Mouse (Mus musculus): ENCODE measurements around the gene Cd93. TPM values are rescaled to one million over a fixed set of nuclear protein-coding genes. Genes with fewer than 3 reads are reported as not detected.

Gene Cd93
- 10 to 100 TPM; 30.6 to 48.2 (median 40.0) TPM for total RNA-seq (2022)

- DNase-seq (ENCODE audit: low spot score) = peak; percentile 87
These were observed at the start of gene Cd93 for GRCm38 (mm10) chr2:148443249-148443958. TSS of gene Cd93 (minus strand) at chr2:148443563.

DNA sequence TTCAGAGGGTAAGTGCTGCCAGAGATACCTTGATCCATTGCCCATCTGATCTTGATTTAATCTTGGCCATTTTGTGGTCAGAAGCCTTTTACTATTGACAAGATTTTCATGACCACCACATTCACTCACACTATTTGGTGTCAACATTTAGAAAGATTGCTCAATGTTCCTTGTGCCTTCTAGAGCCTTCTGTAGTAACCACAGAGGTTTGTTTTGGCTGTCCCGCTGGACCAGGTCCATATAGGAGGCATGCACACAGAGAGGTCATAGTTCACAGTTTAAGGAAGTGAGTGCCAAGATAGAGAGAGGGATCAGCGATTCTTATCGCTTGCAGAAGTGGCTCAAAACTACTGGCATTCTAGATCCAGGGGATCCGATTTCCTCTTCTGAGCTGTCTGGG, 48.7 kb upstream of the Cd93 start:
- peak; percentile 51 for DNase-seq (ENCODE audit: low spot score)

- DNase-seq (ENCODE audit: low spot score) = no peak
These were observed 46.8 kb upstream of the Cd93 start for GRCm38 (mm10) chr2:148490150-148490549.

DNA sequence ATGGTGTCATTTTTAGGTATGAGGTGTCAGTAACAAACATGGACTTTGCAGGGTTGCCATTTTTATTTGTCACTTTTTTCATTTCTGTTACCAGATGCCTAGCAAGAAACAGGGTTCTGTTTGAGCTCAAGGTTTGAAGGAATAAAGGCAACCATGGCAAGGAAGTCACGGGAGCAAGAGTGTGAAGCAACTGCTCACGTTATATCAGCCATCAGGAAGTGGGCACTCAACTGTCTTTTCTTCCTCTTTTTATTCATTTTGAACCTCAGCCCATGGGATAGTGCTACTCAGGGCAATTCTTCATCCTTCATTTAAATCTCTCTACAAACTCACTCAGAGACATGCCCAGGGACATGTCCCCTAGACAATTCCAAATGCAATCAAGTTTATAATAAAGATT, 45.5 kb upstream of the Cd93 start:
- no peak for DNase-seq (ENCODE audit: low spot score)

DNA sequence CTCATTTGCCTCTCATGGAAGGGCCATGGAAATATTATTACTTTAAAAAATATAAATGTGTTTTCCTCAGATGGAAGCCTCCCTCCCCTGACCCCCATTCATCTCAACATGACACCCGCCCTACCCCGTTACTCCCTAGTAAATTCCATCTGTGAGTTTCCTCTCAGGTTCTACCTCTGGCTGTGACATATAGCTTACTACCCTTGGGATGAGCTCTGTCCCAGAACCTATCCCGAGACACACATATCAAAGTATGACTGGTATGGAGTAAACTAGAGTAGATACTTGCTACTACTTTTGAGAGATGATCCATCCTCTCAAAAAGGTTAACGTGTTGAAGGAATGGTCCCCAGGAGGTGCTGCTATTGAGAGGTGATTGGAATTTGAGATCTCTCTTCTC, 42.2 kb upstream of the Cd93 start:
- DNase-seq (ENCODE audit: low spot score) = no peak

- no peak for DNase-seq (ENCODE audit: low spot score)
These were observed 37.0 kb upstream of the Cd93 start for GRCm38 (mm10) chr2:148480376-148480775.

DNA sequence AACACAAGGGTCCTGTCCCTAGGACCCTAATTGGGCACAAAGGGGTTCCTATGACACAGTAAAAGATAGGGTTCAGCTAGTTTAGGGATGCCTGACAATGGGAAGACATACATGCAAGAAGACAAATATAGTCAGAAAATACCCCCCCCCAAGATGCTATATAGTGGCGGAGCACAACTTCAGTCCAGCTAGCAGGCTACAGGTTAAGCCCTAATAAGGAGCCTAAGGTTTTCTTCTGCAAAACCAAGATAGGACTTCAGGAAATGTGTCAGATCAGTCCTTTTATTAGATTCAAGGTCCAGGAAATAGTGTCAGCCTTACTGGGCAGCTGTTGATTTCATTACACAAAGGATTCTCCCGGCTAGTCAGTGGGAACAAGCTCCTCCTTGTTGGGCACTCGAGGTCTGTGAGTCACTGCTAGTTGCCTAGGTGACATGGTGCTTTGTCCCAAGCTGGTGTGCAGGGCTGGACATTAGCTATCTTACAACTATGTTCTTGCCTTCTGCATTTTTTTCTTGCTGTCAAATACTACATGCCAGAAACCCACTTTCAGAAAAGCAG, 34.9 kb upstream of the Cd93 start:
- DNase-seq (ENCODE audit: low spot score) = peak; percentile 89

DNA sequence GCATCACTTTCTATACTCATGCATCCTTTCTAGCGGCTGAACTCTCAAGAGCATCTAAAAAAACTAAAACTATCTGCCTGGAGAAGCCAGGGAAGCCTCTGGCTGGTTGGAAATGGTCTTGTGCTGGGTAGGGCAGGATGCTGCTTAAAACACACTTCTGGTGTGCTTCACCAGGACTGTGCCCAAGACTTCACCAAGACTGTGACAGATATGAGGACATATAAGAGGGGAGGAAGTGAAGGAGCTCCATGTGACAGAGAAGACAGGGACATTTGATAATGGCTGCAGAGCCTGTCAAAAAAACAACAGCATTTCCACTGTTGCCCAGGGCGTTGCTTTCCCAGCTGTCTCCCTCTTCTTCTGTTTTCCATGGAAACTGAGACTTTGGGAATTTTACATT, 34.0 kb upstream of the Cd93 start:
- DNase-seq (ENCODE audit: low spot score) = no peak

DNA sequence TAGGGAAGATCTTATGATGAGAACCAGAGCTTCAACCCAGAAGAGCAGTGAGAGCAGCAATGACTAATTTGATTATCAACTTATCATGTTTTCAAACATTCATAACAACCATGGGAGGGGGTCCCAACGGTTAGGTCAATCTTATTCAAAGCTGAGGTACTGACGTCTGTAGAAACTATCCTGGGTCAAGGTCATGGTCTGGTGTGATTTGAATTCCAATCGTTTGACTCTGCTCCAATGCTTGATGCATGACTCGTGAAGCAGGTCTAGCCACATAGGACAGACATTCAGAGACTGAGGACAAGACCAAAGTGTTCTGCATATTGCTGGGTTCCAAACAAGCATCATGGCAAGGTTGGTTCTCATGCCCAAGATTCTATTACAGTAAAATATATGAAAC, 33.2 kb upstream of the Cd93 start:
- DNase-seq (ENCODE audit: low spot score) = no peak

GRCm38 (mm10) chr2:148475879-148476495, 32.6 kb upstream of the Cd93 start:
- DNase-seq (ENCODE audit: low spot score) = no peak

GRCm38 (mm10) chr2:148469341-148470238, 26.2 kb upstream of the Cd93 start:
- no peak for DNase-seq (ENCODE audit: low spot score)

DNA sequence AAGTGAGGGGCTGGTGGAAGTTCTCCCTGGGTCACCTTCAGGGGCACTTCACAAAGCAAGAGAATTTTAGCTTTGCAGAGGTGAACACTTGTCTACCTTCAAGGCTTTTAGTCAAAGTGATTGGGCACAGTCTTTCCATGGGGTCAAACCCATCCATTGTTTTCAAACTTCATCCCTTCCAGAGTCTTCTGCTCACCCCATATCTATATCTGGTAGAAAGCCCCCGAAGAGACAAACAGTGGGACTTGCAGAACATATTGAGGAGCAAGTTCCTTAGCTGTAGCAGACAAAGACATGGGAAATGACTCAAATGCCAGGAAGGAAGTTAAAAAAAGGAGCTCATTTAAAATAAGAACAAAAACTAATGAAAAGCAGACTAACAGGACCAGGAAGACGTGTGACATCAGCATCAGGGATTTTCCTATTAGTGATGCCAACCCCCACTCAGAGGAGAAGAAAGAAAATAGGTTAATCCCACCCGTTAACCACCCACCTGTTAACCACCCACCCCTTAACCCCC, 24.6 kb upstream of the Cd93 start:
- DNase-seq (ENCODE audit: low spot score) = peak; percentile 73

DNA sequence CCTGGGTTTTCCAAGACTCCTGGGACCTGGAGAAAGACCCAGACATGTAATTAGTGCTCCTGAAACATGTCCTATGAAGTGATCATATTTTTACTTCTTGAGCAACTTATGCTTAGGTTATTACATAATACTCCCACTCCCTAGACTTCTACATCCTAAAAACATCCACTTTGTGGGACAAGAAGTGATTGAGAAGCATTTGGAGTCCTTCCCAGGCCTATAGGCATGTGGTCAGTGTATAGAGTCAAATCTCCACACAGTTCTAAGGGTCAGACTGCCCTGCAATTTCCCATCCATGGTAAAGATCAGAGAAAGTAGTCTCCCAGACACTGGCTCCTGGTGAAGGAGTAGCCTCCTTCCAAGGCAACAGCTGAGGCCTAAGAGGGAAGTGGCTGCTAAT, 12.0 kb upstream of the Cd93 start:
- DNase-seq (ENCODE audit: low spot score) = no peak

- no peak for DNase-seq (ENCODE audit: low spot score)
These were observed 10.7 kb upstream of the Cd93 start for GRCm38 (mm10) chr2:148454014-148454542.

DNA sequence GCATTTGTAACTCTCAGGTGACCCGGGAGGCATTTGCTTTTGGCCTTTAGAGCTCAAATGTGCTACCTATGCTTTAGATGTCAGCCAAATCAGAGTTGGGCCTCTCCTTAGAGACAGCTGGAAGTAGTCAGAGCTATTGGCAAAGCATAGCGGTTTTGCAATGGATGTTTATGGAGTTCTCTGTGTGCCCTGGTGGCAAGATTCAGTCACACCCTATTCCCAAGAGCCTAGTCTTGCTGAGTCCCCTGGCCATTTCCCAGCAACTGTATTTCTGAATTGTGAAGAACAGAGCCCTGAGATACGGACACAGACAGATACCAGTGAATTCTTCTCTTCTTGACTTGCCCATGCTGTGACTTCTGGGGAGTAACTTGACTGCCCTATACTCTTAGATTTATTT, 9.7 kb upstream of the Cd93 start:
- DNase-seq (ENCODE audit: low spot score) = no peak

- no peak for DNase-seq (ENCODE audit: low spot score)
These were observed 8.1 kb upstream of the Cd93 start for GRCm38 (mm10) chr2:148451498-148451897.

- DNase-seq (ENCODE audit: low spot score) = no peak
These were observed 7.3 kb upstream of the Cd93 start for GRCm38 (mm10) chr2:148450616-148451015.

DNA sequence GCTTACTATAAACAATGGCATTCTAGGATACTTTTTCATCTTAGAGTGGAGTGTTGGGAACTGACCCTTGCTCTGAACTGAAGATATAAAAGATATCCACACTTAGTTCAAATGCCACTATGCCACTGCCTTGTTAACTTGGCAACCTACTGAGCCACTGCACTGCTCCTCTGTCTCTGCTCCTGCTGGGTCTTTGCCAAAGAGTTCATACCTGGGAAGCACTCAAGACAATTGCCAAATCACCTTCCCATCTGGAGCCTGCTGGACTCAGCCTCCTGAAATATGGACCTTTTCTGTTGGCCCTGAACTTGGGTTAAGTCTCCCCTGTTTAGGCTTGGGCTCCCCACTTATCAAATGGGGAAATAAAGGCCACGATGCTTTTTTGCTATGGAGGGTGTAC, 6.3 kb upstream of the Cd93 start:
- no peak for DNase-seq (ENCODE audit: low spot score)

DNA sequence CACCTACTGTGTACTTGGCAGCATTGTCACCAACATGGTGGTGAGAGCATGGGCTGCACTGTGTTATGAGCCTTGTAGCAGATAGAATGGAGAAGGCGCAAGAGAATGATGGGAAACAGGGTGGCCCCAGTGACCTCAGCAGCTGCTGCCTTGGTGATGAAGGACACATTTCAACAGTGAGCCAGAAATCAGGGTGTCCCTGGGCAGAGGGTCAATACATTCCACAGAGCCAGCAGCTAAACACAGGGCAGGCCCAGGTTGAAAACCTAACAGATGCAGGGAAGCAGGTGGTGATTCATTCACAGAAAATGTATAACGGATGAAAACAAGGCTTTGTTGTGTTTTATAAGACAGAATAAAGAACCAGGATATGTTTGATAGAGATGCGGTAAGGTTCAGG, 3.1 kb upstream of the Cd93 start:
- no peak for DNase-seq (ENCODE audit: low spot score)

- no peak for DNase-seq (ENCODE audit: low spot score)
These were observed 2.3 kb upstream of the Cd93 start for GRCm38 (mm10) chr2:148445616-148446015.

- no peak for DNase-seq (ENCODE audit: low spot score)
These were observed 1.1 kb upstream of the Cd93 start for GRCm38 (mm10) chr2:148444472-148444871.

DNA sequence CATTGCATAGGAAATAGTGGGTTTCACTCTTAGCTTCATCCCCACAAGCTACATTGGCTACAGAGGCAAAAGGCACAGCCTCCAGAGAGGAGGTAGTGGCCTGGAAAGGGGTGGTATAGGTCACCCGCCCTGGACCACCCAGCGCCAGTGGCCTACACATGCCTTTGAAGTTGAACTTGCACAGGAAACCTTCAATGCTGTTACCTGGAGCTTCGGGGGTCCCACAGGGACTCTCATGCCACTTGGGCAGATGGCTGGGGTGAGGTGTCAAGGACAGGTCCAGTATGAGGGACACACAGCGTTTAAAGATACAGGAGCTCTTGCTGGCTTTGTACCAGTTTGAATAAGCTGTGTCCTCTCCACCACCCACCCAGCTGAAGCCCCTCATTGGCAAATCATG, 653 bp downstream of the Cd93 start:
- DNase-seq (ENCODE audit: low spot score) = no peak
